9 mouse cellular contexts compared by ENCODE assay signal in the genomic region with DNA sequence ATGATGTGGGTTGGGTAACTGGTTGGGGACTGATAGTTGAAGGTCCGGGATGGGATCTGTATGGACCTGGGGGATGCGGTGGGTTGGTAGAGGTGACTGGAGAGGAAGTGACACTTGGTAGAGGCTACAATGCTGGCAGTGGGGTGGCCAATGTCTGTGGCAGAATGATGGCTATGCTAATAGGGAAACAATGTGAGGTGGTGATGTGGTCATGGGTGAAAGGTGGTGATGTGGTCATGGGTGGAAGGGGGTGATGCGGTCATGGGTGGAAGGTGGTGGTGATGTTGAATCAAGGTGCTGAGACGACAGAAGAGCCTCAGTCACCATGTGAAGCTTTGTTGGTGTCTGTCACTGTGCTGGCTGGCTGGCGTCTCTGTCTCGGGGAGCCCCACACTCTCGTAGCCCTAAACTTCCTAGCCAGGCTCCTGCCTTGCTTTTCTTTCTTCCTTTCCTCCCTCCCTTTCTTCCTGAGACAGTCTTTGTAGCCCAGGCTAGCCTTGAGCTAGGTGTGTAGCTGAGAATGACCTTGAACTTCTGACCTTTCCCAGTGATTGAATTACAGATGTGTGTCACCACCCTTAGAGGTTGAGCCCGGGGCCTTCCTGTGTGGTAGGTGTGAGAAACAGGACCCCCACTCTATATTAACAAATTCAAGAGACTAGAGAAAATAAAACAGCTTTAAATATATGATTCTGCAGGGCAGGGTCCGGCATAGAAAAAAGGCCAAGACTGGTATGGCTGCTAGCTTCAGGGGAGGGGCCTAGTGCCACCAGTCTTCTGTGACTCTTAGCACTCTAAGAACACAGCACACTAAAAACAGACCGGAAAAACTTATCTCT. TPM values are rescaled to one million over a fixed set of nuclear protein-coding genes. Genes with fewer than 3 reads are reported as not detected.
DNase-seq lines count a peak whose midpoint lies in the region; ATAC-seq lines count a peak whose summit lies in the region.
"Had no signal": no experiment of that assay in that cellular context is flagged by ENCODE, and none has a peak within 500 bp of the region (broad histone marks: within the 10 kb centered on the region; RNA-seq: fewer than 3 reads in every experiment).

No protein-coding gene starts in this region.

- ATAC-seq in granulocyte monocyte progenitor cell, adult 5-6 weeks (replicated peaks; ENCODE audit: poor library complexity, severe bottlenecking) = peak; percentile 25; the same call in 1 of the 2 replicates

- peak; percentile 17 for DNase-seq in lung, postnatal 36 days
- DNase-seq in lung, postnatal 25 days (ENCODE audit: low spot score) = no peak
- peak; percentile 76 to 80 for DNase-seq in CD8-positive naive resting alpha-beta T cell, adult 2 months (ENCODE audit: low read depth in 2 of 2, low spot score in 2 of 2)
- DNase-seq in spleen, adult 18-20 months = peak; percentile 51 to 65
- no peak for DNase-seq in adrenal gland, postnatal 25 days
- no peak for DNase-seq in right cerebral cortex, postnatal 25 days
- no peak for DNase-seq in gastrocnemius, adult 18-20 months (ENCODE audit: low spot score)
- DNase-seq: kidney, adult 9 months had no signal

RNA-seq across cellular contexts. Expression of gene Trex1, which starts 7.7 kb away (rescaled TPM):
- 23.5 and 32.3 TPM in 2 replicates for total RNA-seq in granulocyte monocyte progenitor cell, adult 5-6 weeks (2014; fragmentation: Nextera tagmentation)
- 17.1 and 17.8 TPM in 2 replicates for total RNA-seq in granulocyte monocyte progenitor cell, adult 5-6 weeks (2017)
- total RNA-seq in adrenal gland, postnatal 25 days (2021) = 18.8 and 23.3 TPM in 2 replicates
- 10 to 100 TPM; 13.1 to 17.2 TPM for total RNA-seq in gastrocnemius, adult 18-20 months (2021)

RNA-seq across cellular contexts. Expression of gene Shisa5, which starts 13.5 kb away (rescaled TPM):
- total RNA-seq in granulocyte monocyte progenitor cell, adult 5-6 weeks (2014; fragmentation: Nextera tagmentation) = 56.8 and 75.0 TPM in 2 replicates
- total RNA-seq in granulocyte monocyte progenitor cell, adult 5-6 weeks (2017) = 54.4 and 80.8 TPM in 2 replicates
- total RNA-seq in adrenal gland, postnatal 25 days (2021) = 119 TPM in 2 replicates
- 10 to 100 TPM in 1 of 2 experiments, 1 to 10 TPM in 1; 9.8 to 15.5 TPM for total RNA-seq in gastrocnemius, adult 18-20 months (2021)

RNA-seq across cellular contexts. Expression of gene Atrip, which starts 22.1 kb away (rescaled TPM):
- 13.5 and 26.7 TPM in 2 replicates for total RNA-seq in granulocyte monocyte progenitor cell, adult 5-6 weeks (2014; fragmentation: Nextera tagmentation)
- total RNA-seq in granulocyte monocyte progenitor cell, adult 5-6 weeks (2017) = 22.2 and 30.6 TPM in 2 replicates
- total RNA-seq in adrenal gland, postnatal 25 days (2021) = 18.1 and 20.5 TPM in 2 replicates
- total RNA-seq in gastrocnemius, adult 18-20 months (2021) = 1 to 10 TPM; 8.9 to 9.2 TPM

RNA-seq across cellular contexts. Expression of gene Ccdc51, which starts 30.4 kb away (rescaled TPM):
- total RNA-seq in granulocyte monocyte progenitor cell, adult 5-6 weeks (2014; fragmentation: Nextera tagmentation) = 8.3 and 9.6 TPM in 2 replicates
- total RNA-seq in granulocyte monocyte progenitor cell, adult 5-6 weeks (2017) = 11.6 and 18.0 TPM in 2 replicates
- 15.7 and 21.0 TPM in 2 replicates for total RNA-seq in adrenal gland, postnatal 25 days (2021)
- 1 to 10 TPM; 7.9 to 8.1 TPM for total RNA-seq in gastrocnemius, adult 18-20 months (2021)

RNA-seq across cellular contexts. Expression of gene Tma7, which starts 30.5 kb away (rescaled TPM):
- total RNA-seq in granulocyte monocyte progenitor cell, adult 5-6 weeks (2014; fragmentation: Nextera tagmentation) = 391 and 511 TPM in 2 replicates
- 153 and 178 TPM in 2 replicates for total RNA-seq in granulocyte monocyte progenitor cell, adult 5-6 weeks (2017)
- 370 and 418 TPM in 2 replicates for total RNA-seq in adrenal gland, postnatal 25 days (2021)
- 100 to 1,000 TPM; 325 to 344 TPM for total RNA-seq in gastrocnemius, adult 18-20 months (2021)

Comparison
In these comparisons a context has a peak if more than half of its experiments do, and no peak if none do; other contexts are left out.
1. DNase-seq: peak in lung, postnatal 36 days (single experiment), CD8-positive naive resting alpha-beta T cell, adult 2 months (2 of 2) and spleen, adult 18-20 months (2 of 2); none in lung, postnatal 25 days (single experiment), adrenal gland, postnatal 25 days (single experiment), right cerebral cortex, postnatal 25 days (single experiment) and gastrocnemius, adult 18-20 months (single experiment).